8 mouse cellular contexts compared by ENCODE assay signal in genomic region chr5:149489136-149489535, GRCm38 (mm10). TPM values are rescaled to one million over a fixed set of nuclear protein-coding genes. Genes with fewer than 3 reads are reported as not detected.
DNase-seq lines count a peak whose midpoint lies in the region; ATAC-seq and TF ChIP-seq lines count a peak whose summit lies in the region.
"Had no signal": no experiment of that assay in that cellular context is flagged by ENCODE, and none has a peak within 500 bp of the region (broad histone marks: within the 10 kb centered on the region; RNA-seq: fewer than 3 reads in every experiment).

No protein-coding gene starts in this region.

- TF ChIP-seq CTCF in olfactory bulb, adult 2 months (IDR thresholded peaks at IDR 0.05; ENCODE audit: insufficient read depth, low read depth, low read length) = no peak
- no peak for TF ChIP-seq CTCF in thymus, adult 2 months (IDR thresholded peaks at IDR 0.05; ENCODE audit: borderline replicate concordance, control insufficient read depth, extremely low read depth, insufficient read depth, low read length, poor library complexity)

- peak; percentile 95 for ATAC-seq in forebrain, embryonic 15.5 days (replicated peaks)

- H3K9ac ChIP-seq in forebrain, embryonic 15.5 days (replicated peaks) = peak overlapping the region; percentile 38

- H3K9me3 ChIP-seq in forebrain, embryonic 15.5 days = no peaks in the 10 kb centered on the region

- no peaks in the 10 kb centered on the region for H3K36me3 ChIP-seq in forebrain, embryonic 15.5 days
- no peaks in the 10 kb centered on the region for H3K36me3 ChIP-seq in thymus, adult 2 months (ENCODE audit: control insufficient read depth, insufficient read depth, low read length)

- H3K4me1 ChIP-seq in forebrain, embryonic 15.5 days = peaks cover 33% of the 10 kb centered on the region
- H3K4me1 ChIP-seq in olfactory bulb, adult 2 months (ENCODE audit: control insufficient read depth, insufficient read depth, low read length) = peaks cover 29% of the 10 kb centered on the region
- H3K4me1 ChIP-seq in thymus, adult 2 months (replicated peaks; ENCODE audit: control insufficient read depth, insufficient read depth, low read length) = peaks cover 6% of the 10 kb centered on the region

- peak overlapping the region; percentile 27 for H3K4me3 ChIP-seq in forebrain, embryonic 15.5 days
- peak overlapping the region; percentile 35 for H3K4me3 ChIP-seq in olfactory bulb, adult 2 months (ENCODE audit: insufficient read depth, low read depth, low read length)
- no peak overlapping the region for H3K4me3 ChIP-seq in thymus, adult 2 months (ENCODE audit: control insufficient read depth, insufficient read depth, low read length)

- peak overlapping the region; percentile 42 for H3K4me2 ChIP-seq in forebrain, embryonic 15.5 days (replicated peaks)

- no peaks in the 10 kb centered on the region for H3K27me3 ChIP-seq in forebrain, embryonic 15.5 days
- H3K27me3 ChIP-seq in thymus, adult 2 months (ENCODE audit: control insufficient read depth, insufficient read depth, low read length) = no peaks in the 10 kb centered on the region

- no peak for TF ChIP-seq POLR2A in olfactory bulb, adult 2 months (IDR thresholded peaks at IDR 0.05; ENCODE audit: insufficient read depth, low read depth, low read length)
- no peak for TF ChIP-seq POLR2A in thymus, adult 2 months (IDR thresholded peaks at IDR 0.05; ENCODE audit: control insufficient read depth, extremely low read depth, insufficient read depth, low read length, poor library complexity)

- peak overlapping the region; percentile 96 for H3K27ac ChIP-seq in forebrain, embryonic 15.5 days (replicated peaks)
- H3K27ac ChIP-seq in olfactory bulb, adult 2 months (ENCODE audit: insufficient read depth, low read depth, low read length) = peak overlapping the region; percentile 89
- no peak overlapping the region for H3K27ac ChIP-seq in thymus, adult 2 months (ENCODE audit: control insufficient read depth, insufficient read depth, low read length)

- 5% methylated on average over 11 of the region's 11 CpGs for WGBS in forebrain, embryonic 15.5 days
- 10% methylated on average over 11 of the region's 11 CpGs for WGBS in olfactory bulb, adult 2 months
- 92% methylated on average over 11 of the region's 11 CpGs for WGBS in thymus, adult 2 months

- peak; percentile 86 to 88 for DNase-seq in cerebellum, postnatal 10 days
- DNase-seq in layer of hippocampus, postnatal 36 days = peak; percentile 85 to 90
- DNase-seq in thymus, postnatal 25 days = no peak
- DNase-seq in c-Kit-positive CD71-positive TER-119-positive erythroid progenitor cells, embryonic 14.5 days (ENCODE audit: low spot score) = no peak
- DNase-seq in thymus, adult 2 months = no peak

RNA-seq across cellular contexts. Expression of gene Wdr95, which starts 39.3 kb away (rescaled TPM):
- 0.46 and 0.75 TPM in 2 replicates for polyA plus RNA-seq in forebrain, embryonic 15.5 days (2015; fragmentation: Nextera tagmentation; extraction: Ambion mirVana)
- 1 to 10 TPM in 1 of 2 experiments, under 1 TPM in 1; 0.62 to 2.4 TPM for total RNA-seq in layer of hippocampus, postnatal 36 days (2021)
- not detected in 2 replicates for polyA plus RNA-seq in olfactory bulb, adult 2 months (2012; ENCODE audit: insufficient read depth, insufficient read length, low replicate concordance, missing spikeins)
- polyA plus RNA-seq in thymus, adult 2 months (2012; rRNA removed) = 0.18 and 0.31 TPM in 2 replicates
- polyA plus RNA-seq: liver, embryonic 16.5 days had no signal

RNA-seq across cellular contexts. Expression of gene Tex26, which starts 49.7 kb away (rescaled TPM):
- polyA plus RNA-seq in forebrain, embryonic 15.5 days (2015; fragmentation: Nextera tagmentation; extraction: Ambion mirVana) = 1.3 and 2.1 TPM in 2 replicates
- total RNA-seq in layer of hippocampus, postnatal 36 days (2021) = under 1 TPM; 0.30 to 0.73 TPM
- not detected in 2 replicates for polyA plus RNA-seq in olfactory bulb, adult 2 months (2012; ENCODE audit: insufficient read depth, insufficient read length, low replicate concordance, missing spikeins)
- polyA plus RNA-seq in thymus, adult 2 months (2012; rRNA removed) = 0.18 and 0.38 TPM in 2 replicates
- polyA plus RNA-seq: liver, embryonic 16.5 days had no signal

Comparison
In these comparisons a context has a peak if more than half of its experiments do, and no peak if none do; other contexts are left out.
1. DNase-seq: peak in cerebellum, postnatal 10 days (2 of 2) and layer of hippocampus, postnatal 36 days (2 of 2); none in thymus, postnatal 25 days (single experiment), c-Kit-positive CD71-positive TER-119-positive erythroid progenitor cells, embryonic 14.5 days (single experiment) and thymus, adult 2 months (single experiment).